Mouse (Mus musculus): Measurements from ENCODE around the gene Gm21366.
"Not testable (repeated sequence)": the region's sequence is repeated elsewhere in the genome, so short reads cannot be mapped to it uniquely, and the experiment has no call there.

The Gm21366 gene

DNA sequence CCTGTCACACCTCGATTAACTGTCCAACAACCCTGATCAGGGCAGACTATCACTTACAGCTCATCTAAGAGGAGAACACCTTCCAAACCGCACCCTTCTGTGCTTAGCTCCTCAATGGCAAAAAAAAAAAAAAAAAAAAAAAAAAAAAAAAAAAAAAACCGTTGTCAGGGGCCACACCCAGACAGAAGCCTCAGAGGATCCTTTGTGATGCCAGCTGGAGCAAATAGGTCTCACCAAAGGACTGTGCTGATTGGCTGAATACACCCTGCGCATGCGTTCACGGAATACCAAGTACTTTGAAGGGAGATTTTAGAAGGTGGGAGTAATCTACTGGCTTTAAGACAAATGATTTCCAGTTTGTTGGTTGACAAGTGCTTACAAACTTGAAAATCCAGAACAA, at the start of gene Gm21366:
TSS of gene Gm21366 (minus strand) at position 101 of the 400 bp plus-strand sequence.
- CTCF ChIA-PET, POLR2A ChIA-PET: not testable (repeated sequence)
